Mouse (Mus musculus) ES-E14 (cell line): ENCODE measurements around the gene Fut1.

ENCODE experiments used
- MAFK ChIP-seq: IDR thresholded peaks from 2 replicates; pipeline ENCODE4 v1.6.1; 2014; ENCODE audit warnings: mild to moderate bottlenecking, low read depth, low read length, inconsistent platforms; ENCODE audit not compliant: insufficient read depth
- ZC3H11A ChIP-seq: IDR thresholded peaks from 2 replicates; pipeline ENCODE4 v1.6.1; 2012; ENCODE audit warnings: low read depth, mild to moderate bottlenecking, inconsistent platforms, low read length, borderline replicate concordance
- ZNF384 ChIP-seq: IDR thresholded peaks from 2 replicates; pipeline ENCODE4 v1.6.1; 2012; ENCODE audit warnings: low read depth, low read length, inconsistent platforms

DNA sequence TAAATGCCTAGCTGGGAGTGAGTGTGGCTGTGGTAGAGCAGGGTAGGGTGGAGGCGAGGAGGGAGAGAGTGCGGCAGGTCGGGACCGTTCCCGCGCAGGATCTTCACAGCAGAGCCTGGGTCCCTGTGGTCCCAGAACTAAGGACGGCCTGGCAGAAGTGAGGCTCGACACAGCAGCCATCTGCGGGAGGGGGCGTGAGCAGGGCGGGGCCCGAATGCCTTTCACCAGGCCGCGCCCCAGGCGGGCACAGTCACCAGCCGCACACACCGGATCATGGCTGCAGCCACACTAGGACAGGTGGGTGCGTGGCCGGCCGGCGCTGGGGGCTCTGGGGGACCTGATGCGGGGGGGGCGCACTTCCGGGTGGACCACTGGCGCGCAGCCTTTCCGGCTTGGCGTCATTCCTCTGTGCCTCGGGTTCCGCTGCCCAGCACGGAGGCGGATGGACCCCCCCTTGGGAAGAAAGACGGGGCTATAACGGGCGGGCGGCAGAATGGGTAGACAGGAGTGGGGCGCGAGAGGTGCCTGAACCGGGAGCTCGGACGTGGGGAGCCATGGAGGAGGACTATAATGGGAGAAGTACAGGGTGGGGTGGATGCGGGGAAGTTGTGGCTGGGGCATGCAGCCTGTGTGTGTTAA is 46.9 kb upstream of the Fut1 start, which contains the start of gene Bcat2:
- TF ChIP-seq ZNF384 (no peak), ZC3H11A (no peak), MAFK (no peak)
